Mouse (Mus musculus) embryonic fibroblast, embryonic 13.5 days (primary cell): ENCODE measurements around the gene Dok5. TPM values are rescaled to one million over a fixed set of nuclear protein-coding genes. Genes with fewer than 3 reads are reported as not detected.

Experiments
- H3K27ac ChIP-seq: 2 replicates; pipeline ENCODE4 v1.5.1; 2012; ENCODE audit warnings: low read length, control low read depth, inconsistent platforms; ENCODE audit not compliant: insufficient read depth
- H3K4me1 ChIP-seq: 2 replicates; pipeline ENCODE4 v1.6.1; 2011; ENCODE audit warnings: low read length; ENCODE audit not compliant: control insufficient read depth, insufficient read depth
- H3K4me3 ChIP-seq: 2 replicates; pipeline ENCODE4 v1.5.1; 2011; ENCODE audit warnings: mild to moderate bottlenecking, control low read depth, low read length; ENCODE audit not compliant: insufficient read depth
- CTCF ChIP-seq: IDR thresholded peaks from 2 replicates; pipeline ENCODE4 v1.5.1; 2011; ENCODE audit warnings: mild to moderate bottlenecking, control low read depth, low read length, moderate library complexity, borderline replicate concordance; ENCODE audit not compliant: insufficient read depth
- POLR2A ChIP-seq: IDR thresholded peaks from 2 replicates; pipeline ENCODE4 v1.6.1; 2011; ENCODE audit warnings: low read depth, mild to moderate bottlenecking, control low read depth, low read length, moderate library complexity
- polyA plus RNA-seq: library from polyadenylated mRNA; stranded (reverse); fragments of >200 nt; gene quantifications from 2 replicates; pipeline ENCODE4 v1.2.4, GENCODE M21; 2011; ENCODE audit warnings: low read depth; ENCODE audit not compliant: missing spikeins, insufficient read length

Dok5 gene
- polyA plus RNA-seq, 1 experiment: 10.7 TPM

- Histone ChIP-seq H3K4me3 (no peak overlapping the region), H3K27ac (no peak overlapping the region), H3K4me1 (no peaks in the 10 kb centered on the region)
- no peak for TF ChIP-seq POLR2A
- no peak for TF ChIP-seq CTCF
These were observed 171.8 kb downstream of the Dok5 start for GRCm38 (mm10) chr2:170903367-170903766.

GRCm38 (mm10) chr2:170912589-170913223 is 181.1 kb downstream of the Dok5 start:
- H3K27ac ChIP-seq: no peak overlapping the region
- no peaks in the 10 kb centered on the region for H3K4me1 ChIP-seq
- TF ChIP-seq POLR2A: no peak
- TF ChIP-seq CTCF: no peak
- no peak overlapping the region for H3K4me3 ChIP-seq

- no peaks in the 10 kb centered on the region for H3K4me1 ChIP-seq
- no peak for TF ChIP-seq POLR2A
- no peak for TF ChIP-seq CTCF
- H3K4me3 ChIP-seq: no peak overlapping the region
- no peak overlapping the region for H3K27ac ChIP-seq
These were observed 182.3 kb downstream of the Dok5 start for GRCm38 (mm10) chr2:170913863-170914262.

- TF ChIP-seq POLR2A: no peak
- TF ChIP-seq CTCF: no peak
- Histone ChIP-seq H3K4me3 (no peak overlapping the region), H3K4me1 (no peaks in the 10 kb centered on the region), H3K27ac (no peak overlapping the region)
These were observed 184.0 kb downstream of the Dok5 start for GRCm38 (mm10) chr2:170915646-170916045.

- TF ChIP-seq CTCF (no peak), POLR2A (no peak)
- H3K4me3 ChIP-seq: no peak overlapping the region
- H3K4me1 ChIP-seq: 0 out of 2 replicates have a peak, but pooled peaks cover 2% of the 10 kb centered on the region
- no peak overlapping the region for H3K27ac ChIP-seq
These were observed 190.7 kb downstream of the Dok5 start for GRCm38 (mm10) chr2:170922260-170922659.

- TF ChIP-seq CTCF (no peak), POLR2A (no peak)
- H3K27ac ChIP-seq: no peak overlapping the region
- H3K4me3 ChIP-seq: no peak overlapping the region
- H3K4me1 ChIP-seq: 0 out of 2 replicates have a peak, but pooled peaks cover 2% of the 10 kb centered on the region
These were observed 192.5 kb downstream of the Dok5 start for GRCm38 (mm10) chr2:170924131-170924530.

- H3K27ac ChIP-seq: no peak overlapping the region
- H3K4me3 ChIP-seq: no peak overlapping the region
- TF ChIP-seq CTCF: no peak
- no peak for TF ChIP-seq POLR2A
- H3K4me1 ChIP-seq: 0 out of 2 replicates have a peak, but pooled peaks cover 2% of the 10 kb centered on the region
These were observed 194.6 kb downstream of the Dok5 start for GRCm38 (mm10) chr2:170926237-170926636.

Other genes starting within 250 kb of the Dok5 start
- 111 and 137 TPM in 2 replicates for gene Pfdn4, start 235.4 kb upstream of the Dok5 start, polyA plus RNA-seq
- not detected in 2 replicates for gene Cyp24a1, start 234.7 kb upstream of the Dok5 start, polyA plus RNA-seq
- gene 4930470P17Rik, start 129.8 kb upstream of the Dok5 start, polyA plus RNA-seq: not detected in 2 replicates